Mouse (Mus musculus) spleen, adult 2 months (tissue): ENCODE results near the gene Gpcpd1. TPM values are rescaled to one million over a fixed set of nuclear protein-coding genes. Genes with fewer than 3 reads are reported as not detected.

Source experiments
- DNase-seq, 2 experiments: peaks; one replicate each; pipeline versions ENCODE4 v3.0.0 to v3.0.0-alpha.2; 2012 to 2021; ENCODE audit warnings: low spot score in 2 of 2, low read depth in 1 of 2
- H3K27ac ChIP-seq: fragments of 200-500 bp; 2 replicates; pipeline ENCODE4 v1.5.1; 2012; ENCODE audit warnings: low read length, inconsistent platforms; ENCODE audit not compliant: insufficient read depth
- H3K27me3 ChIP-seq: fragments of 200-500 bp; 2 replicates; pipeline ENCODE4 v1.6.1; 2012; ENCODE audit warnings: mild to moderate bottlenecking, moderate library complexity, low read length, inconsistent platforms; ENCODE audit not compliant: control insufficient read depth, insufficient read depth
- H3K36me3 ChIP-seq: fragments of 200-500 bp; 2 replicates; pipeline ENCODE4 v1.6.1; 2012; ENCODE audit warnings: mild to moderate bottlenecking, low read length, inconsistent platforms; ENCODE audit not compliant: control insufficient read depth, insufficient read depth
- H3K4me1 ChIP-seq: fragments of 200-500 bp; 2 replicates; pipeline ENCODE4 v1.6.1; 2011; ENCODE audit warnings: inconsistent platforms; ENCODE audit not compliant: control insufficient read depth, insufficient read depth, insufficient read length
- H3K4me3 ChIP-seq: fragments of 200-500 bp; 2 replicates; pipeline ENCODE4 v1.5.1; 2011; ENCODE audit warnings: mild to moderate bottlenecking, inconsistent platforms; ENCODE audit not compliant: insufficient read depth, insufficient read length; ENCODE audit errors: extremely low read depth
- CTCF ChIP-seq: fragments of 200-500 bp; IDR thresholded peaks from 2 replicates; pipeline ENCODE4 v1.5.1; 2011; ENCODE audit warnings: mild to moderate bottlenecking, inconsistent platforms; ENCODE audit not compliant: insufficient read depth, insufficient read length, insufficient replicate concordance; ENCODE audit errors: extremely low read depth
- POLR2A ChIP-seq: fragments of 200-500 bp; IDR thresholded peaks from 2 replicates; pipeline ENCODE4 v1.6.1; 2011; ENCODE audit warnings: low read depth, low read length, inconsistent platforms
- WGBS: fragments of 180-500 bp; shearing (Covaris S2); methylation state at CpG from one replicate; pipeline ENCODE4 v1.1.7; 2018; 5-methylcytosine and 5-hydroxymethylcytosine counted together
- polyA plus RNA-seq: library from polyadenylated mRNA; depleted of rRNA; stranded (reverse); fragments of >200 nt; gene quantifications from 2 replicates; pipeline ENCODE4 v1.2.3, GENCODE M21; 2012

The Gpcpd1 gene
- polyA plus RNA-seq, 1 experiment = 15.7 TPM

DNA sequence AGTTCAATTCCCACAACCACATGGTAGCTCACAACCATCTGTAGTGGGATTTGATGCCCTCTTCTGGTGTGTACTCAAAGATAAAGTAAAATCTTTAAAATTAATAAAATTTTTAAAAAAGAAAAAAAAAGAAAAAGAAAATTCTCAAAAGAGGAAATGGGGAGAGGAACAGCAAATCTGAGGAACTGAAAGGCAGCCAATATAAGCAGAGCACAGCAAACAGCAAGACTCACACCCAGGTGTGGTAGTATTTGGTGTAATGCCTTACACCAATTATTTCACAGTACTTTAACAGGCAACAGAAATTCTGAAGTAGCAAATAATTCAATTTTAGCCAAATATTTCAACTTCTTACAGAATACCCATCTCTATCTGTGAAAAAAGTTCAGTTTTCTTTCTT is 16.7 kb downstream of the Gpcpd1 start:
- peaks cover 25% of the 10 kb centered on the region for H3K36me3 ChIP-seq
- H3K27me3 ChIP-seq = no peaks in the 10 kb centered on the region
- TF ChIP-seq POLR2A (no peak), CTCF (no peak)
- no peak for DNase-seq
- H3K27ac ChIP-seq = no peak overlapping the region
- no peak overlapping the region for H3K4me3 ChIP-seq
- H3K4me1 ChIP-seq = peaks cover 13% of the 10 kb centered on the region

DNA sequence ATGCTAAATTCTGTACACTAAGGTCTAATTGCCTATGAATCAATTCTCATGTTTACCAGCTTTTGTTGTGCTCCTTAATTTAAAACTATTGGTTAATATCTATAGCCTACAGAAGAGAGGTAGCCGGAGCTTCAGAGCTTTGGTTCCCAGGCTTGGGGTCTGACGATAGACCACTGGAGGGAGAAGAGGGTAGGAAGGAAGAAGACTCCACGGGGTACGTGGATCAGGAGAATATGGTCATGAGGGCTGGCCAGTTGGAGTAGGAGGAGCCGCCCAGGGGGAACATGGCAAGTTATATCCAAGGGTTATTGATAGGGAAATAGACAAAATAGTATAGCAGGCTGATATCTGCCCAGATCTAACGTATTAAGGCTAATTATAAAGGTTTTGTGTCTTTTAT is 17.8 kb downstream of the Gpcpd1 start:
- Histone ChIP-seq H3K27me3 (no peaks in the 10 kb centered on the region), H3K4me3 (no peak overlapping the region), H3K27ac (no peak overlapping the region), H3K36me3 (peaks cover 35% of the 10 kb centered on the region), H3K4me1 (peaks cover 11% of the 10 kb centered on the region; the same call in 1 of the 2 replicates)
- DNase-seq = no peak
- WGBS = 93% methylated on average over 6 of the region's 6 CpGs
- TF ChIP-seq POLR2A (no peak), CTCF (no peak)

DNA sequence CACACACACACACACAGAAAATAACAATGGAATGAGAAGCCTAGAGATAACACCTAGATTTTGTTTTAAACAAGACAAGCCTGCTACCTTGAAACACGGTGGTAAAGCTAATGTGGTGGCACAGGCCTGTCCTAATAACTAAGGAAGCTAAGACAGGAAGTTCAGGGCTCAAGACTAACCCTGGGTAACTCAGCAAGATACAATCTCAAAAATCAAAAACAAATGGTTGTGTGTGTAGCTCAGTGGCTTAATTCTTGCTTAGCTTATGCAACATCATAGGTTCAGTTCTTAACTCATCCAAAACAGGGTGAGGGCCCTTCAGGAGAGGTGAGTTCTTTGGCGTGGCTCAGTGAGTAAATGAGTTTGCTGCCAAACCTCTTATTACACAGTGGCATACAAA is 20.1 kb downstream of the Gpcpd1 start:
- no peak for TF ChIP-seq POLR2A
- no peak for TF ChIP-seq CTCF
- 78% methylated on average over 2 of the region's 2 CpGs for WGBS
- no peak overlapping the region for H3K4me3 ChIP-seq
- no peak for DNase-seq
- H3K4me1 ChIP-seq = peaks cover 5% of the 10 kb centered on the region; the same call in 1 of the 2 replicates
- no peak overlapping the region for H3K27ac ChIP-seq
- no peaks in the 10 kb centered on the region for H3K27me3 ChIP-seq
- peaks cover 42% of the 10 kb centered on the region for H3K36me3 ChIP-seq

DNA sequence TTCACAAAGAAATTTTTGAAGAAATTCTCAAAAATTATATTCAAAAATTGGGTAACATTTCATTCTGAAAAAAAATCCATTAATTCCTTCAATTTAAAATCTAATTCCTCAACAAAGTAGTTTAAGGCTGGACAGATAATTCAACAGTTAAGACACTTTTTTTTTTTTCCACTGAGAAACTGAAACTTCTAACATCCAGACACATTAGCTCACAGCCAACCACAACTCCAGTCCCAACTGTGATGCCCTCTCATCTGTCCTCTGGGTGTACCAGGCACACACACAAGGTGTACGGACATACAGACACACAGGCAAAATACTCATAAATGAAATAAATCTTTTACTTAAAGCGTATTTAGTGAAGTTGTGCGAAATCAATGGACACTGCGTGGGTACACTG is 25.7 kb downstream of the Gpcpd1 start:
- Histone ChIP-seq H3K27ac (no peak overlapping the region), H3K36me3 (peaks cover 34% of the 10 kb centered on the region), H3K4me1 (no peaks in the 10 kb centered on the region), H3K27me3 (no peaks in the 10 kb centered on the region), H3K4me3 (no peak overlapping the region)
- TF ChIP-seq CTCF = no peak
- TF ChIP-seq POLR2A = no peak
- WGBS = 98% methylated on average over 4 of the region's 4 CpGs
- no peak for DNase-seq

DNA sequence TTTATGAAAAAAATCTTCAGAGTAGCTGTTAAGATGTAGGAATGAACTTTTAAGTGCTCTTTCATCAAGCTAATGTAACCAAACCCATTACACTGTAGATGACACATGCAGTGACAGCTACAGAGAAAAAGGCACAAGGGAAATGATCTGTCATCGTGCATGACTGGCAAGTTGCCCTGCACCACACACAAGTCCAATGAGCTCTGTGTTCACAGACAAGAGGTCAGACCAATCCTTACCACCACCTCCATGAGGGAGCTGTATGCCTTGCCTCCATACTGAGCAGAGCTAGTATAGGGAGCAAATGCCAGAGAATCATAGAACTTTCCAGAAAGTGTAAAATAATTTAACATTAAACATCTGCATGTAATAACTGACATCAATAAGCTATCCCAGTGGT is 59.7 kb downstream of the Gpcpd1 start:
- TF ChIP-seq CTCF = no peak
- no peak for TF ChIP-seq POLR2A
- 14% methylated on average over 1 of the region's 1 CpGs for WGBS
- H3K27me3 ChIP-seq = no peaks in the 10 kb centered on the region
- no peaks in the 10 kb centered on the region for H3K4me1 ChIP-seq
- H3K27ac ChIP-seq = no peak overlapping the region
- peaks cover 28% of the 10 kb centered on the region for H3K36me3 ChIP-seq
- H3K4me3 ChIP-seq = no peak overlapping the region
- DNase-seq = no peak

DNA sequence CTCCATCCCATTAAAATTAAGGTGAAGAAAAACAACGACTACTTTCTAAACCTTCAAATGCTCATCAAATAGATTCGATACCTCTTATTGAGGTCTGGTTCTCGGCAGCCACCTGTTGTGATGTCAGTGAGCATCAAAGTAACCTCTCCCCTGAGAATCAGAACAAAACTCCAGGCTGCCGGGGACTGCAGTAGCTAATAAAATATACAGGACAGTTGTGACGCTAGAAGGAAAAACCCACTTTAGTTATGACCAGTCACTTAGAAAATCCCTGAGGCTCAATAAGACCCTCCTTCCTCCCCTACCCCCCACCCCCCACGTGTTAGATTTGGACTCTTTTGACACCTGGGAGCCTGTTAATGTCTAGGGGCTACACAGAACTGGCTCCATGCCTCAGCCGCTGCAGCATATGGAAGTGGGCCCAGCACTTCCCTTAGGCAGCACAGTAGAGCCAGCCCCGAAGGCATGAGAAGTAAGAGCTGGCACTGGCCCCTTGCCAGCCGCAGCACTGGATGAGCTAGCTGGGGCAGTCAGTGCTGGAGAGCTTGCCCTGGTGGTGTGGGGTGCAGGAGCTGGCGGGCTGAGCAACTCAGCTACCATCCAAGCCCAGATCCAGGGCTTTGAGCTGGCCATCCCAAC is 60.5 kb downstream of the Gpcpd1 start:
- DNase-seq = no peak
- Histone ChIP-seq H3K27me3 (no peaks in the 10 kb centered on the region), H3K4me3 (no peak overlapping the region), H3K36me3 (peaks cover 24% of the 10 kb centered on the region), H3K27ac (no peak overlapping the region), H3K4me1 (no peaks in the 10 kb centered on the region)
- no peak for TF ChIP-seq CTCF
- TF ChIP-seq POLR2A = no peak
- WGBS = 76% methylated on average over 10 of the region's 10 CpGs

DNA sequence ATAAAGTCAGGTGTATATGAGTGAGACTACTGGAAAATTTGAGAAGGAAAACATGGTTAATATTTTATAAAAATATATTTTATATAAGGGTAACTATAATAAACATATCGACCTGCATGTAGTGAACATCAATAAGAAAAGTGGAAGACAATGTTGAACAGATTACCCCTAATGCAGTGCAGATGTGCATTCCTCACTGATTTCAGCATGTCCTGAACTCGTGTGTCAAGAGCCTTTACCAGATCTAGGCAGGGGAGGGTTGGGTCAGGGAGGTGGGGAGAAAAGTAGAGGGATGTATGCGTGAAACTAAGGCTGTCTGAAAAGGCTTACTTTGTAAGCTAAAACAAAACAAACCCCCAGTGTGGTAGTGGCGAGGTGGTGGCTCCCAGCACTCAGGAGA is 61.4 kb downstream of the Gpcpd1 start:
- DNase-seq = no peak
- Histone ChIP-seq H3K4me3 (no peak overlapping the region), H3K27me3 (no peaks in the 10 kb centered on the region), H3K27ac (no peak overlapping the region), H3K4me1 (no peaks in the 10 kb centered on the region), H3K36me3 (peaks cover 16% of the 10 kb centered on the region)
- 85% methylated on average over 4 of the region's 4 CpGs for WGBS
- TF ChIP-seq POLR2A (no peak), CTCF (no peak)
